Mouse (Mus musculus) layer of hippocampus, adult 2 months (tissue): Measurements from ENCODE around the gene Evc2. TPM values are rescaled to one million over a fixed set of nuclear protein-coding genes. Genes with fewer than 3 reads are reported as not detected.
A peak's percentile ranks its signal among the peaks of the same experiment; 100 is the strongest.

Experiments
- DNase-seq, 2 experiments: peaks; one replicate each; pipeline ENCODE4 v3.0.0; 2022; ENCODE audit warnings: low spot score in 2 of 2
- H3K27ac ChIP-seq: fragments of 200-600 bp; 2 replicates; pipeline ENCODE4 v1.8.1; 2022
- H3K4me3 ChIP-seq: fragments of 200-600 bp; 2 replicates; pipeline ENCODE4 v1.8.1; 2022; ENCODE audit warnings: mild to moderate bottlenecking
- CTCF ChIP-seq: fragments of 200-600 bp; conservative IDR thresholded peaks from 2 replicates; pipeline ENCODE4 v1.8.1; 2022; ENCODE audit warnings: antibody characterized with exemption, mild to moderate bottlenecking, moderate library complexity
- total RNA-seq, 2 experiments: library from RNA; stranded (reverse); gene quantifications; 2 replicates each; pipeline ENCODE4 v1.2.3; 2021

Gene Evc2
- total RNA-seq, 2 experiments from 2014 or later = 26.0 to 27.4 TPM

- no peak for TF ChIP-seq CTCF
- Histone ChIP-seq H3K27ac (no peak overlapping the region), H3K4me3 (no peak overlapping the region)
- peak; percentile 23 to 44 for DNase-seq
Observed at GRCm38 (mm10) chr5:37465461-37465860, 127.2 kb downstream of the Evc2 start.

GRCm38 (mm10) chr5:37467646-37468045, 129.3 kb downstream of the Evc2 start:
- TF ChIP-seq CTCF = no peak
- no peak for DNase-seq
- Histone ChIP-seq H3K27ac (no peak overlapping the region), H3K4me3 (no peak overlapping the region)

GRCm38 (mm10) chr5:37469031-37469430, 130.7 kb downstream of the Evc2 start:
- no peak for TF ChIP-seq CTCF
- Histone ChIP-seq H3K27ac (no peak overlapping the region), H3K4me3 (no peak overlapping the region)
- DNase-seq = no peak

GRCm38 (mm10) chr5:37471584-37471983, 133.3 kb downstream of the Evc2 start:
- no peak overlapping the region for H3K4me3 ChIP-seq
- no peak overlapping the region for H3K27ac ChIP-seq
- no peak for TF ChIP-seq CTCF
- no peak for DNase-seq

- DNase-seq = no peak
- Histone ChIP-seq H3K4me3 (no peak overlapping the region), H3K27ac (no peak overlapping the region)
- TF ChIP-seq CTCF = no peak
Observed at GRCm38 (mm10) chr5:37472025-37472608, 133.8 kb downstream of the Evc2 start.

Other genes with a start within 250 kb of the Evc2 start
- gene Crmp1, start 96.6 kb upstream of the Evc2 start, total RNA-seq = 100 to 1,000 TPM; 234 to 238 TPM
- gene Evc, start 1.6 kb upstream of the Evc2 start, total RNA-seq = 10 to 100 TPM; 16.4 to 16.8 TPM